16 mouse cellular contexts compared by ENCODE assay signal in genomic region chr14:48313234-48313633, GRCm38 (mm10).
"Had no signal": no experiment of that assay in that cellular context is flagged by ENCODE, and none has a peak within 500 bp of the region (broad histone marks: within the 10 kb centered on the region; RNA-seq: fewer than 3 reads in every experiment).

No protein-coding gene starts in this region.

- H3K4me3 ChIP-seq: neural tube, embryonic 13.5 days; neural tube, embryonic 15.5 days; stomach, embryonic 15.5 days had no signal

- H3K4me1 ChIP-seq: neural tube, embryonic 13.5 days; neural tube, embryonic 15.5 days; stomach, embryonic 15.5 days had no signal

- H3K36me3 ChIP-seq: neural tube, embryonic 13.5 days; neural tube, embryonic 15.5 days; stomach, embryonic 15.5 days had no signal

- DNase-seq: retina, postnatal 1 day; right cerebral cortex, adult 18-20 months; right cerebral cortex, postnatal 14 days; right cerebral cortex, postnatal 25 days; right cerebral cortex, postnatal 4 days; spleen, adult 18-20 months; thymus, adult 18-20 months; thymus, adult 2 months; thymus, postnatal 14 days; thymus, postnatal 25 days; thymus, postnatal 36 days; thymus, postnatal 4 days had no signal

- H3K27ac ChIP-seq: neural tube, embryonic 13.5 days; neural tube, embryonic 15.5 days; stomach, embryonic 15.5 days; stomach, postnatal 0 days had no signal

- H3K27me3 ChIP-seq: neural tube, embryonic 13.5 days; neural tube, embryonic 15.5 days; stomach, embryonic 15.5 days had no signal
